Mouse (Mus musculus) cortical plate, adult 2 months (tissue): ENCODE measurements around the gene Olfr157.

ENCODE experiments used
- CTCF ChIP-seq: fragments of 200-500 bp; IDR thresholded peaks from 2 replicates; pipeline ENCODE4 v1.5.1; 2011; ENCODE audit warnings: mild to moderate bottlenecking, control low read depth, low read length; ENCODE audit not compliant: insufficient read depth; ENCODE audit errors: extremely low read depth
- POLR2A ChIP-seq: fragments of 200-500 bp; IDR thresholded peaks from 2 replicates; pipeline ENCODE4 v1.6.1; 2011; ENCODE audit warnings: mild to moderate bottlenecking, low read length, control low read depth; ENCODE audit not compliant: insufficient read depth; ENCODE audit errors: extremely low read depth

GRCm38 (mm10) chr4:43795296-43795695 lies 44.7 kb downstream of the Olfr157 start:
- no peak for TF ChIP-seq CTCF
- no peak for TF ChIP-seq POLR2A
